In the genomic region with DNA sequence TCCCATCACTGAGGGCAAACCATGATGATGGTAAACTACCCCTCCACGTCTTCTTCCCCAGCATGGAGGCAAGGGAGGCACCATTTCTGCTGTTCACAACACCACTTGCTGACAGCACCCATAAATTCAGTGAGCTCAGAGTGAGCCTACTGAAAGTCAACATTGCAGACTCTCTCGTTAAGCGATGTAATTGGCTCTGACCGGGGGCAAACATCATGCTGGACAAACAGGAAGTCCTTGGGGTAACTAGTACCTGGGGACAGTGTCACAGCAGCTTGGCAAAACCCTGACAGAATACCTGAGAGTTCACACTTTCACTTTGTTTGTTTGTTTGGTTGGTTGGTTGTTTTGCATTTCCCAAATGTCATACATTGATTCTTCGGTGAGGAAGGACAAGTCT, we compare ENCODE assay signal across 22 mouse cellular contexts.
"Had no signal": no experiment of that assay in that cellular context is flagged by ENCODE, and none has a peak within 500 bp of the region (broad histone marks: within the 10 kb centered on the region; RNA-seq: fewer than 3 reads in every experiment).

No protein-coding gene starts in this region.

- H3K9me3 ChIP-seq: hindbrain, embryonic 13.5 days; hindbrain, embryonic 15.5 days; limb, embryonic 13.5 days; limb, embryonic 15.5 days; liver, embryonic 13.5 days; liver, embryonic 15.5 days had no signal

- ATAC-seq: hindbrain, postnatal 0 days; intestine, postnatal 0 days had no signal

- H3K4me3 ChIP-seq: heart, adult 2 months; hindbrain, embryonic 13.5 days; hindbrain, embryonic 15.5 days; left cerebral cortex, adult 2 months; limb, embryonic 13.5 days; limb, embryonic 15.5 days; liver, embryonic 13.5 days; liver, embryonic 15.5 days had no signal

- H3K4me2 ChIP-seq: heart, embryonic 11.5 days; hindbrain, embryonic 13.5 days; hindbrain, embryonic 15.5 days; limb, embryonic 13.5 days; limb, embryonic 15.5 days; liver, embryonic 13.5 days; liver, embryonic 15.5 days had no signal

- H3K9ac ChIP-seq: hindbrain, embryonic 13.5 days; hindbrain, embryonic 15.5 days; limb, embryonic 13.5 days; limb, embryonic 15.5 days; liver, embryonic 13.5 days; liver, embryonic 15.5 days had no signal

- H3K4me1 ChIP-seq: liver, embryonic 13.5 days; liver, embryonic 15.5 days had no signal

- H3K36me3 ChIP-seq: hindbrain, embryonic 13.5 days; hindbrain, embryonic 15.5 days; limb, embryonic 13.5 days; limb, embryonic 15.5 days; liver, embryonic 13.5 days; liver, embryonic 15.5 days had no signal

- H3K27me3 ChIP-seq: hindbrain, embryonic 13.5 days; hindbrain, embryonic 15.5 days; limb, embryonic 13.5 days; limb, embryonic 15.5 days; liver, embryonic 13.5 days; liver, embryonic 15.5 days had no signal

- H3K27ac ChIP-seq: heart, adult 2 months; hindbrain, embryonic 13.5 days; hindbrain, embryonic 15.5 days; hindbrain, postnatal 0 days; left cerebral cortex, adult 2 months; limb, embryonic 13.5 days; limb, embryonic 15.5 days; liver, embryonic 13.5 days; liver, embryonic 15.5 days had no signal

- DNase-seq: gastrocnemius, postnatal 14 days; gastrocnemius, postnatal 36 days; heart, adult 11 months; heart, adult 2 months; heart, postnatal 10 days; heart, postnatal 36 days; kidney, adult 18-20 months; kidney, adult 8-10 months; kidney, postnatal 10 days; kidney, postnatal 25 days; kidney, postnatal 4 days; liver, embryonic 13.5 days; lung, adult 18-20 months had no signal
